Mouse (Mus musculus) cerebellum, adult 18-20 months (tissue): ENCODE results near the gene Gm20422.
"Not testable (repeated sequence)": the region's sequence is repeated elsewhere in the genome, so short reads cannot be mapped to it uniquely, and the experiment has no call there.

Source experiments
- DNase-seq, 2 experiments: peaks; one replicate each; pipeline ENCODE4 v3.0.0; 2021

Gene Gm20422

DNA sequence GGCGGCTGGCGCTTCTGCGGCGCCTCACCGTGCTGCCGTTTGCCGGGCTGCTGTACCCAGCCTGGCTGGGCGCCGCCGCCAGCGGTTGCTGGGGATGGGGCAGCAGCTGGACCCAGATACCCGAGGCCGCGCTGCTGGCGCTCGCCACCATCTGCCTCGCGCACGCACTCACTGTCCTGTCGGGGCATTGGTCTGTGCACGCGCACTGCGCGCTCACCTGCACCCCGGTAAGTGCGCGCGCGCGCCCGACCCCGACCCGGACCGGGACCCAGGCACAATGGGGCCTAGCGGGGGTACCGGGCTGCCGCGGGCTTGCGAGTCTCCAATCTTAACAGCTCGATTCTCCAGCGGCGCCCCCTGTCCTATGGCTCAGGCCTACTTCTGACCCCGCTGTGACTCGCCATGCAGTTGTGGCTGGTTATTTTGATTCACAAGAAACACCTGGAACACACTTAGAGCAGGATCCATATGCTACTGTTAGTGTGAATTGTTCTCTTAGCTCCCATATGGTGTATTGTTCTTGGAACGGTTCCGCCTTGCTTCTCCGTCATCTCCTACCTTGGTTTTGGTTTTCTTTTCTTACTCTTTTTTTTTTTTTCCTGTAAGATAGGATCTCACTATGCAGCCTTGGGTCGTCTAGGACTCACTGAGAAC, 16.9 kb upstream of the Gm20422 start:
- DNase-seq = peak; percentile 45 to 60

GRCm38 (mm10) chr8:69790773-69791367, 16.2 kb upstream of the Gm20422 start, which contains the start of the genes Atp13a1 and Zfp866:
Gene Atp13a1 (plus strand): TSS chr8:69791163.
Gene Zfp866 (minus strand): TSS chr8:69791178.
- peak; percentile 90 to 92 for DNase-seq

DNA sequence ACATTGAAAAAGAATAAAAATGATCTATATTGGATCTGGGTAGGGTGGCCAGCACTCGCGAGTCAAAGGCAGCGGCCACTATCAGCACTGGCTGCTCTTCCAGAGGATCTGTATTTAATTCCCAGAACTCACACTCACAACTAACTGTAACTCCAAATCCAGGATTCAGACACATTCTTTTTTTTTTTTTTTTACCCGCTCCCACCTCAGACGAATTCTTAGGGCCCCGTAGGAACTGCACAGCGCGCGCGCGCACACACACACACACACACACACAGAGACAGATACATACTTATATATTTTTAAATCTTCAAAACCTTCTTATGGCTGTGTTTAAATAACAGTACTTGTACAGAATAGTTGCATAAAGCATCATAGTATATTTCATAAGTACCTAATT, 15.7 kb upstream of the Gm20422 start:
- peak in 1 of 2 experiments; percentile 22 for DNase-seq

DNA sequence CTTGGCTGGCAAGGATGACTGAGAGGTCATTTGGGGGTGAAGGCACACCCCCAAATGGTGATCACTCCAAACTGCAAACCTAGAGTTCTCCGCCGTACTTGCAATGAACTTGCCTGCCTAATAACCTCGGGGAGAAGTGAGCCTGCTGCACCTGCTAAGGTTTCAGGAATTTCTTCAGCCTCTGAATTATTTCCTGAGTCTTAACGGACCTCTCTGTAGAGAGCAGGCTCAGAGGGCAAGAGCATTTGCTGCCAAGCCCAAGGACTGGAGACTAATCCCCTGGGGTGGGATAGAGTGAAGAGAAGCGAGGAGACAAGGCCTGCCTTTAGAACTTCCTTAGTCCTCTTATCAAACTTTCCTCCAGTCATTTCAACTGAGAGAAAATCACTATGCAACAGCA, 15.0 kb upstream of the Gm20422 start:
- DNase-seq = no peak

DNA sequence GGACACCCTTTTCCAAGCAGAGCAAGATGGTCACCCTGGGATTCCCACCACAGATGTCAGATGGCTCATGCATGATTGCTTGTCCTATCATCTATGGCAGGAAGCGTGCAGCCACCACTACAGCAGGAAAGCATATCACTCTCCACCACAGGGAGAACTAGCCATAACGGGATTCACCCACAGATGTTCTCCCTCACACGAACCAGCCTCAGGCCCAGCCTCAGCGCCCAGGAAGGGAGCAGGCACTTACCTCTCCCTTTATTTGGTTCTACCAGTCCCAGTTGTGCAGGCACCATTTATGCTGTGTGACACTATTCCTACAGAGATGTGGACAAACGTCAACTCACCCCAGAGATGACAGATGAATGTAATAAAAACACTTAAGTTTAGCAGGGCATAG, 14.4 kb upstream of the Gm20422 start:
- no peak for DNase-seq

DNA sequence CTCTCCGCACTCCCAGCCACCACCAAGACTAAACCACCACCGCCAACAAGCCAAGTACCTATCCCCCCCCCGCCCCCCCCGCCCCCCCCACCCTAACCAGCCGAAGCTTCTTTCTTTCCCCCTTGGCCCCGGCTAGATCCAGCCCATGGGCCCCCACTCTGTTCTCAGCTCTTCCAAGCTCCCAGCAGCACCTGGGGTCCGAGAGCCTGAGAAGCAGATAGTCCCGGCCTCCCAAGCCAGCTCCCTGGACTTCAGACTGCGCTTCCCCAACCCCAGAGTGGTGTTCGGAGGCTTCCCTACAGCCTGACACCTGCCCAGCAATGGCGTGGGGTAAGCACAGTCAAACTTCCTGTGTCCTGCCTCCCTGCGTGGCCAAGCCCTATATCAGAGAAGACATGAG, 2.4 kb upstream of the Gm20422 start:
- no peak for DNase-seq

GRCm38 (mm10) chr8:69775149-69775534, 456 bp upstream of the Gm20422 start:
- no peak for DNase-seq

DNA sequence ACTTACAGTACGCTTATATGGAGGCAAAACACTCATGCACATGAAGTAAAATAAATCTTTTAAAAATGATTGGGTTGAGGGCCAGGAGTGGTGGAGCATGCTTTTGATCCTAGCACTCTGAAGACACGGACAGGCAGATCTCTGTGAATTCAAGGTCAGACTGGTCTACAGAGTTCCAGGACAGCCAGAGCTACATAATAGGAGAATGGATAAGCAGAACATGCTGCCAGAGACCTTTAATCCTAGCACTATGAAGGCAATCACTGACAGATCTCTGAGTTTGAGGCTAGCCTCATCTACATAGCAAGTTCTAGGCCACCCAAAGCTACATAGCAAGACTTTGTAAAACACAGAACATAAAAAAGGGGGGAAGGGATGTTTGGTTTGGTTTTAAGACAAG, 2.6 kb downstream of the Gm20422 start:
- DNase-seq = no peak

GRCm38 (mm10) chr8:69771221-69771620, 3.5 kb downstream of the Gm20422 start:
- no peak for DNase-seq

DNA sequence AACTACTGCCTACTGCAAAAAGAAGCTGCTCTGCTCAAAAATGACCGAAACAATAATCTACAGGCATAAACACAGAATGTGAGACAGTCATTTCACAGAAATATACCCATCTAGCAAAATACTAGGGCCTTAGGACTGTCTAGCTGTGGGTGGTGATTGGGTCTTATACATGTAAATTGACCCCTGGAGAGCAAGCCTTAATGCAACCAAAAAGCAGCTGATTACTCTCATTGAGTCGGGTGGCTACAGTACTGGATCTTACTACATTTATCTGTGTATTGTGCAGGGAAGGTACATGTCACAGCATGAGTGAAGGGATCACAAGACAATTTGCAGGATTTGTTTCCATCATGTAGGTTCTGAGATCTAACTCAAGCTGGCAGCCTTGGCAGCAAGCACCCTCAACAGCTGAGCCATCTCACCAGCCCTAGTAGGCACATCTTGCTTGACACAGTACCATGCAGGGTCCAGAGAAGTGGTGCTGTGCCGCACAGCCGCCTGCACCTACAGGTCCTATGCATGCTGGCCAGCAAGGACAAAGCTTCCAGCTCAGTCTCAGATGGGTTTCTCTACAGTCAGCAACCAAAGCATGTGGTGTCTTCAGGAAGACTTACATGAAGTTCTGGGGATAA, 12.8 kb downstream of the Gm20422 start:
- no peak for DNase-seq

- DNase-seq = no peak
Observed at GRCm38 (mm10) chr8:69758316-69758715, 16.4 kb downstream of the Gm20422 start.

DNA sequence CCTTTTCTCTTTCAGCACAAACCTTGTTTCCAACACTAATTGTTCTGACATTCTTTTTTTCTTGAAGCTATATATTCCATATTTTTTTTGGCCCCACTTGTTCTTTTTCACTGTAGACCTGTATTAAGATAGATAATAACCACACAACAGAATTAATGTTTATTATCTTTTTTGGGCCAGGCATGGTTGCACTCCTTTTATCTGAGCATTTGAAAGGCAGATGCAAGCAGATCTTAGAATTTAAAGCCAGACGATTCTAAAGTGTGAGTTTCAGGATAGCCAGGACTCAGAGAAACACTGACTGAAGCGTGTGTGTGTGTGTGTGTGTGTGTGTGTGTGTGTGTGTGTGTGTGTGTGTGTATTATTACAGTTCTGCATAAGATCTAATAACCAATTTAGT, 22.2 kb downstream of the Gm20422 start:
- DNase-seq = no peak

DNA sequence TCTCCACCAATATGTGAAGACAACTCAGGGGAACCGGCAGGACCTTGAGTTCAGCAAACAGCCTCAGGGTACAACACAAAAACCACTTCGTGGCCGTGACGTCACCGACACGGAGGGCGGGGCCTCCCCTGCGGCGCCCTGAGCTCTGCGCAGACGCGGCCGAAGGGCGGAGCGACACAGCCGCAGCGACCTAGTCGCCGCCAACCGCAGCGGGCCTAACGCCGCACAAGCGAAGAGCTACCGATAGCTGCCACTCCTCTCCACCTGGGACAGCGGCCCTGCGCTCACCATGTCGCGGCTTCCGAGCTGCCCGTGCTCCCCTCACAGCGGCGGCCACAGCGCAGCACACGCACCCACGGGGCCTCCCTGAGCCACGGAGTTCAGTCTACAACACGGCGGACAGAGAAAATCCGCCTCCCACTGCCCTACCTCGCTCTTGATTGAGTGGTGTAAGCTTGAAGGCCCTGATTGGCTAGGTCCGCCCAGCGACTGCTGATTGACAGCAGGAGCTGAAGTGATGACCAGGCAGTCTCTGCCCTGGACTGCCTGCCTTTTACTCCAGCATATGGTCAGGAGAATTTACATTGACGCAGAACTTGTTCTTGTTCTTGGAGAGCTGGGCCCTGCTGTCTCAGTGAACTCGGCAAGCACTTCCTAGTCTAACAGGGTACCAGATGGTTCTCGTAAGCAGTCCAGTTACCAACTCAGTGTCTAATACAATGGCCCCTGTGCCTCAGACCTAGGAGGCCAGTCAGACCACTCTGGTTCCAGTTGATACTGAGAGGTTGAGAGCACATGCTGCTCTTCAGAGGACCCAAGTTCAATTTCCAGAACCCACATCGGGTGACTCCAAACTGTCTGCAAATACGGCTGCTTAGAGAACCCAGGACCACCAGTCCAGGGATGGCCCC, 24.9 kb downstream of the Gm20422 start, which contains the start of gene Zfp963:
Zfp963 (minus strand) TSS at position 427 of the 911 bp plus-strand sequence.
- peak; percentile 95 to 98 for DNase-seq

DNA sequence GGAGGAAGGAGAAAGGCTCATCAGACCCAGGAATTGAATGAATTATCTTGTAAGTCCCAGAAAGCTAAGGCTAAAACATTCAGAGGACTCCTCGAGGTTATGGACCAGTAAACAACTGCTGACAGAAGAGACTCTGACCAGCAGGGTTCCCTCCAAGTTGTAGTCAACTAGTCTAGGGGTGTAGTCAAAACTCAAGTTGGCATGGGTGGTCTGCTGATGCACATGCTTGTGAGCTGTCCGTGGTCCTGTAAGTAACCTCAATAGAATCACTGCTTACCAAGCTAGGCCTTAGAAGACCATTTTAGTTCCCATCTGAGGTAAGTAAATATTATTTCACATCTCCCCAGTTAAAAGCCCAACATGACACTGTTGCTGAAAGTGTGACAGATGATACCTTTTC, 33.5 kb downstream of the Gm20422 start:
- DNase-seq = no peak

DNA sequence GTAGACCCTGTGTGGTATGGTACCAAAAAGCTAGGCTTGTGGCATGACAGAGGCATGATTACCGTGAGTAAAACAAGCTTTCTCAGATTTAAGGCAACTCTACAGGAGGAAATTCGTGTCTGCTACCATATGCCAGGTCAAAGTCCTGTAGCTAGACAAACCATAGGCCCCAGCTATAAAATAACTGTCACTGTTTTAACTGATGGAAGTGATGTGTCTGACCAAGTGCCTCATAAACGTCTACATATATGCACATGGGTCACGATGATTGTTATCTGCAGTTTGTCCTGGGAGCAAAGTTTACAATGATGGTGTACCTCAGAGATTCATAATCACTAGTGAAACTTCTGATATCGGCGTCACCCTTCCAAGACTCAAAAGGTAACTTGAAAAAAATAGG, 33.9 kb downstream of the Gm20422 start:
- DNase-seq = no peak

DNA sequence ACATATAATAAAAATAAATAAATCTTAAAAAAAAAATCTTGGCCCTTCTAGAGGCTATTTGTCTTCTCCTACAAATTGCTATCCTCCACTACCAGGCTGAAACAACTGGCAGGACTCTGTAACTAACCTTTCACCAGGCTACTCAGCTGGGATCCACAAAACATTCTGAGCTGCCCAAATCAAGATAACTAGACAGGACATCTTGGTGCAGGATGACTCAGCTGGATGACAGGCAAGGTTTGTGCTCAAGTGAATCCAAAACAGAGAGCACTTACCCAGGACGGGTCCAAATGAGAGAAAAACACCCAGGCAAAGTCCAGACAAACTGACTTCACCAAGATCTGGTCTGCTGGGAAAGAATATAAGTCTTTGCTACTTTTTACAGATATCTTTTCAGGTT, 39.2 kb downstream of the Gm20422 start:
- no peak for DNase-seq

GRCm38 (mm10) chr8:69717232-69717580, 57.5 kb downstream of the Gm20422 start:
- DNase-seq = peak in 1 of 2 experiments; percentile 8

GRCm38 (mm10) chr8:69716403-69717231, 58.1 kb downstream of the Gm20422 start:
- DNase-seq = peak; percentile 94 to 99

GRCm38 (mm10) chr8:69715366-69715765, 59.3 kb downstream of the Gm20422 start:
- peak; percentile 11 to 19 for DNase-seq

- DNase-seq = no peak
Observed at GRCm38 (mm10) chr8:69713516-69713915, 61.2 kb downstream of the Gm20422 start.

DNA sequence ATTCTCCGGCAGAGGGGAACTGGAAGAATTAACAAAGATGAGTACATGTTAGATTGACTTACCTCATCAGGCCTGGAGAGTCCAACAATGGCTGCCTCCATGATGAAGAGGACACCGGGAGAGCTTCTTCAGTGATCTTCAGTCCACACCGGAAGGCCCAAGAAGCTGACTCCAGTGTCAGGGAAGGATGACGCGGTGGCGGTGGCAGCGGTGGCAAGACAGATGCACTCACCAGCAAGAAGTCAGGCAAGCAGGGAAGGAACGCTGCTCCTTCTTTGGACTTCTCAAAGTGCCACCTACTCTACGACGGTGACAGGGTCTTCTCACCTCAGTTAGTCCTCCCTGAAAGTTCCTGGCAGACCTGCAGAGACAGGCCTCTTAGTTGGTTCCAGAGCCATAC, 64.1 kb downstream of the Gm20422 start, which contains the start of gene Zfp869:
Zfp869 (minus strand) TSS at position 101 of the 400 bp plus-strand sequence.
- not testable (repeated sequence) for DNase-seq

DNA sequence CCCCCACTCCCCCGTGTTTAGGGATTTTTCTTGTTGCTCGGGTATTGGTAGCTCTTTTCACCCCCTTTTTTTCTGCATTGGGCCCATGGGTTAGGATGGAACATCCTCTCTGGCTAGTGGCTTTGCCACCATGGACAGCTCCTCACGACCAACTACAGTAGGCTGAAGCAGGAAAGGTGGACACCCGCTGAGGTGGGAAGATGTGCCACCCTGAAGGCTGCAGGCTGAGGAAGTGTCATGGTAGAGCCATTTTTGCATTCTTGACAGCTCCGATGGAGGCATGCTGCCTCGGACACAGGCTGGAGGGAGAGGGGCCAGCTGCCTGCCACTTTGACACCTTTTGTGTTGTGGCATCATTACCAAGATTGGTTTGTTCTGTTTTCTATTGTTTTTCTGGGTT, 72.9 kb downstream of the Gm20422 start:
- DNase-seq = no peak
